Mouse (Mus musculus) heart, adult 2 months (tissue): ENCODE data around the gene Zfp580.

Source experiments
- CTCF ChIP-seq: fragments of 200-600 bp; IDR thresholded peaks from 2 replicates; pipeline ENCODE4 v1.8.1; 2022; ENCODE audit warnings: antibody characterized with exemption, mild to moderate bottlenecking, moderate library complexity
- EP300 ChIP-seq: fragments of 200-500 bp; IDR thresholded peaks from 2 replicates; pipeline ENCODE4 v1.6.1; 2011; ENCODE audit warnings: low read depth, low read length, control low read depth; ENCODE audit not compliant: insufficient read depth
- POLR2A ChIP-seq: fragments of 200-500 bp; IDR thresholded peaks from 2 replicates; pipeline ENCODE4 v1.6.1; 2011; ENCODE audit warnings: mild to moderate bottlenecking, low read depth, low read length, control low read depth; ENCODE audit not compliant: insufficient read depth

DNA sequence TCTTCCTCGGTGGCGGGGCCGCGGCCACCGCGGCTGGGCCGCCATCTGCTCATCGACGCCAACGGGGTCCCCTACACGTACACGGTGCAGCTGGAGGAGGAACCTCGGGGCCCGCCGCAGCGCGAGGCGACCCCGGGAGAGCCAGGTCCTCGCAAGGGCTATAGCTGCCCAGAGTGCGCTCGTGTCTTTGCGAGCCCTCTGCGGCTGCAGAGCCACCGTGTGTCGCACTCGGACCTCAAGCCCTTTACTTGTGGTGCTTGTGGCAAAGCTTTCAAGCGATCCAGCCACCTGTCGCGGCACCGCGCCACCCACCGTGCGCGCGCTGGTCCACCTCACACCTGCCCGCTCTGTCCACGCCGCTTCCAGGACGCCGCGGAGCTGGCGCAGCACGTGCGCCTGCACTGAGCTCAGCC, 1.6 kb downstream of the Zfp580 start:
- TF ChIP-seq EP300 (no peak), CTCF (no peak), POLR2A (no peak)
